Mouse (Mus musculus): ENCODE data around the gene Polr2c. TPM values are rescaled to one million over a fixed set of nuclear protein-coding genes. Genes with fewer than 3 reads are reported as not detected.

Polr2c gene
- total RNA-seq (2023), result 10 to 100 TPM; 38.4 to 48.2 TPM

DNA sequence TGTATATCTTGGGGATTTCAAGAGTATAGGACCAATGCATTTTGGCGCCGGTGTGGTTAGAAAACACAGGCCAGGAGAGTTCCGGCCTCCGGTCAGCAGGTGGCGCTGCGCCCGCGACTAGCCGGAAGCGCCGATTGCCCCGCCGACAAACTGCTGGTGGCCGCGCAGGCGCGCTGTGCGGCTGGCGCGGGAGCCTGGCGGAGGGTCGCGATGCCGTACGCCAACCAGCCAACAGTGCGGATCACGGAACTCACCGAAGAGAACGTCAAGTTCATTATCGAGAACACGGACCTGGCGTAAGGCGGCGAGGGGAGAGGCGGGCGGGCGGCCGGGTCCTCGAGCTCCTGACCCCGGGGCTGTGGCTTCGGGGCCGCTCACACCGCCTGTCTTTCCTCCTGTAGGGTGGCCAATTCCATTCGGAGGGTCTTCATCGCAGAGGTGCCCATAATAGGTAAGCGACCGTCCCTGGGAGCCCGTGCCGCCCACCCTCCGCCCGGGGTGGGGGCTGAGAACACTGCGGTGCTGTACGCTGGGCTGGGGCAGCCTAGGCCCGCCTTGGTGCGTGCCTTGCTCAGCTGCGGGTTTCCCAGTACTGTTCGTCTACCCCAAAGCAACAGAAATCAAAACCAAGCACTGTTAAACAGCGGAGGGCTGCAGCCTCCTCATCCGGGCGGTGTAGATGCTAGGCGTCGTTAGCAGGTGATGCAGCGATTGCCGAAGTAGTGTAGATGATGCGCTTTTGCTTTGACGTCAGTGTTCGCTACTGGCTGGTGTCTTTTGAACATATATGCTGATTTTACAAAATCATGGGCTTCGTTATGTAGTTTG lies at the start of gene Polr2c:
Gene Polr2c, plus strand, starts transcription at position 105 of the 828 bp plus-strand sequence.

DNA sequence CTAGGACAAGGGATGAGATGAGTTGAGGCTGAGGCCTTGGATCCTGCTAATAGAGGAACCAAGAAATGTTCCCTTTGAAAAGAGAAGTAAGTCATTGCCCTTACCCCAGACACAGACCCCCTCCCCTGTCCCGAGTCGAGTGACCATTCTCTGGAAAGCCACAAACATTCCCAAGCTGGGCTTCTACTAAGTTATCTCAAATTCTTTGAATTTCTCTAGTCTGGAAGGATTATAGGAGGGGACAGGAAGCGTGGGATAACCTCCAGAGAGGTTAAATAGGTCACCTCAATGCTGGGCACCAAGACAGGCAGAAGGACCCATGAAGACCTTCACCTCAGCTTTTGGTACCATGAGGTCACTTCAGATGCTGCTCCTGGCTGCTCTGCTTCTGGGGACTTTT lies 47.1 kb upstream of the Polr2c start, which contains the start of gene Ccl17:
Gene Ccl17, plus strand, starts transcription at position 301 of the 400 bp plus-strand sequence.

DNA sequence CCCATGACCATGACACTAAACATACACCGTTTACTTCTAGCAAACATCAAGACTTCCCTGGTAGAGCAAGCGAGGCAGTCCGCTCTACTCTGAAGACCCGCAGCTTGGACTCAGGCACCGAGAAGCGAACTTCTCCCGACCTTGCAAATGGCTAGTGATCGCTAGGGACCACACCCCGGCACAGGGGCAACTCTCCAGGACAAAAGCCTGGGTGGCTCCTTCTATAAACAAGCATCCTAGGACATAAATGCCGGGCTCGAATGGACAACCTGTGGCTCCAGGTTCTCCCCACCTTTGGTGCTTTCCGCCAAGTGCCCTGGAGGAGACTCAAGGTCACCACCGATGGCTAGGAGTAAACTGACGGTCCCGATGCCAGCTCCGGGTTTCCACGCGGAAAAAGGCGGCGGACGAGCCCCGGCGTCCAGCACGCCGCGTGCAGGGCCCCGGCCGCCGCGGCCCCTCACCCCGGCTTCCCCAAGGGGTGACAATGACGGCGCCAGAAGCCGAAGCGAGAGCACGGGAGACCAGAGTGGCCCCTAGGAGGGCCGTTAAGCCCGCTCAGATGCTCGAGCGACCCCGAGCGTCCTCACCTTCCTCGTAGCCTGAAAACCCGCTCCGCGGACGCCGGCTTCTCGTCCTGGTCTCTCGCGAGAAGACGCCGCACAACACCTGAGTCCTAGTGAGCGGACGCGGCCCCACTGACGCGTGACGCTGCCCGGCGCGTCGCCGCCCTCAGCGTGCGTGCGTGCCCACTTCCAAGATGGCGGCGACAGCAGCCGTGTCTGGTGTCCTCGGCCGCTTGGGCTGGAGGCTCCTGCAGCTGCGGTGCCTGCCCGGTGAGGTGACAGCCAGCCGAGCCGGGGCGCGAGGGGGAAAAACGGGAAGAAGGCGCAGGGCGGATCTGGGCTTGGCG lies 19.3 kb upstream of the Polr2c start, which contains the start of the genes Coq9 and Ciapin1:
Gene Coq9, plus strand, starts transcription at position 660 of the 913 bp plus-strand sequence.
Gene Ciapin1, minus strand, starts transcription at position 697 of the 913 bp plus-strand sequence.

DNA sequence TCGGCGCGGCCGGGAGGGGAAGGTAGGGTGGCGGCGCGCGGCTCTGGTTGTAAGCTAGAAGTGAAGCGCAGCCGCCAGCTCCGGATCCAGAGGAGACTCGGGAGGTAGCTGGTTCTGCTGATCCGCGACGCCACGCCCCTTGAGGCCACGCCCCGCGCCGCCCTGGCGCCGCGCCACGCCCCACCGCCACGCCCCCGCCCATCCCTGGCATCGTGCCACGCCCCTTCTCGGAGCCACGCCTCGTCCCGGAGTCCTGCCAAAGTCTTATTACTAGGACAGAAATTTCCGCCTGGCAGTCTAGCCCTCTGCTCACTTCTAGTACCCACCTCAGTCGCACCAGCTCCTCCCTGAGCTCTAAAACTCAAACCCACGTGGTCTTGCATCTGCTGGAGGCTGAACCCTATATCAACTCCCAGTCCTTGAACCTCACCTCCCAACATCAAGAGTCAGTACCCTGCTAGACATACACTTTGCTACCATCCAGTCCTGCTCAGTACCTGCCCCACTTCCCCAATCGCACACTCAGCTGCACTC lies 19.0 kb downstream of the Polr2c start, which contains the start of gene Dok4:
Gene Dok4, minus strand, starts transcription at position 134 of the 534 bp plus-strand sequence.

DNA sequence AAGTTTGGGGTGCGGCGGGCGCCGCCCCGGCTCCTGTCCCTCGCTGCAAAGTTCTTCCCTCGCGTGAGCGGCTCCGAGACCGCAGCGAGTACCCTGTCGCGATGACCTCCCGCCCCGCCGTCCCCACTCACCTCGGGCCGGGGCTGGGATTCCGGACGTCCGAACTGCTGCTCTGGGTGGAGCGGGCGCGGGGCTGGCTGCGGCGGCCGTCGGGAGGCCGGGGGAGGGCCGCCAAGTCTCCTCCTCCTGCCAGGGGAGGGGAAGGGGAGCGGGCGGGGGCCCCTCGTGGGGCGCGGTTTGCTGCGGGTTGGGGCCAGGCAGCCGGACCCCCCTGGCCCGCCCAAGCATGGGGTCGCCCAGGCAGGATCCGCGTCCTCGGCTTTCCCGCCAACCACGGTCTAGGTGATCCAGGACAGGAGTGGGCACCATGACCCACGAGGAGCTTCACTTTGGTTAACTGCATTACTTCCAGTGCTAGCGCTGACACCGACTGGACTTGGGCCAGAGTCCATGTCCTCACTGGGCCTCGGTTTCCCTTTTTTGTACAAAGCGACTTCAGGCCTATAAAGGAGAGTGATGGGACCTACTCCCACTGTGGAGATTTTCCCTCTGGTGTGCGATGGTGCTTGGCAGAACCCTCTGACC lies 60.7 kb downstream of the Polr2c start, which contains the start of gene Ccdc102a:
Gene Ccdc102a, minus strand, starts transcription at position 248 of the 645 bp plus-strand sequence.

Other genes starting within 250 kb of the Polr2c start
- gene Arl2bp, start 190.8 kb upstream of the Polr2c start, total RNA-seq (2023), result 10 to 100 TPM; 36.9 to 39.2 TPM
- not detected for gene Pllp, start 161.2 kb upstream of the Polr2c start, total RNA-seq (2023)
- 1 to 10 TPM in 1 of 2 experiments, under 1 TPM in 1; 0.85 to 2.8 TPM for gene Ccl22, start 111.9 kb upstream of the Polr2c start, total RNA-seq (2023)
- under 1 TPM; 0.18 to 0.24 TPM for gene Cx3cl1, start 85.4 kb upstream of the Polr2c start, total RNA-seq (2023)
- not detected for gene Ccl17, start 47.0 kb upstream of the Polr2c start, total RNA-seq (2023)
- gene Coq9, start 19.1 kb upstream of the Polr2c start, total RNA-seq (2023), result 10 to 100 TPM; 29.1 to 29.5 TPM
- 10 to 100 TPM; 27.6 to 37.1 TPM for gene Ciapin1, start 19.1 kb upstream of the Polr2c start, total RNA-seq (2023)
- gene Dok4, start 18.9 kb downstream of the Polr2c start, total RNA-seq (2023), result 1 to 10 TPM; 3.0 to 3.3 TPM
- gene Ccdc102a, start 60.6 kb downstream of the Polr2c start, total RNA-seq (2023), result 10 to 100 TPM; 24.1 to 24.9 TPM
- gene Adgrg5, start 66.2 kb downstream of the Polr2c start, total RNA-seq (2023), result 10 to 100 TPM; 65.2 to 67.1 TPM
- 1 to 10 TPM; 2.0 to 2.4 TPM for gene Adgrg1, start 117.3 kb downstream of the Polr2c start, total RNA-seq (2023)
- gene Adgrg3, start 160.2 kb downstream of the Polr2c start, total RNA-seq (2023), result under 1 TPM; 0.64 to 0.68 TPM
- gene Drc7, start 197.7 kb downstream of the Polr2c start, total RNA-seq (2023), result not detected
- 1 to 10 TPM; 6.3 to 9.9 TPM for gene Katnb1, start 223.7 kb downstream of the Polr2c start, total RNA-seq (2023)

Measured in monocyte, adult 59 days (primary cell).